Mouse (Mus musculus) spleen, adult 2 months (tissue): Measurements from ENCODE around the gene Prkar2b.

Experiments
- CTCF ChIP-seq: fragments of 200-500 bp; IDR thresholded peaks from 2 replicates; pipeline ENCODE4 v1.5.1; 2011; ENCODE audit warnings: mild to moderate bottlenecking, inconsistent platforms; ENCODE audit not compliant: insufficient read depth, insufficient read length, insufficient replicate concordance; ENCODE audit errors: extremely low read depth
- POLR2A ChIP-seq: fragments of 200-500 bp; IDR thresholded peaks from 2 replicates; pipeline ENCODE4 v1.6.1; 2011; ENCODE audit warnings: low read depth, low read length, inconsistent platforms

- TF ChIP-seq POLR2A (no peak), CTCF (no peak)
Observed at GRCm38 (mm10) chr12:32104955-32105521, 43.9 kb upstream of the Prkar2b start.
